Mouse (Mus musculus): ENCODE measurements around the gene St8sia1.

The St8sia1 gene

GRCm38 (mm10) chr6:142895371-142895770 lies 68.9 kb downstream of the St8sia1 start:
- no peak for DNase-seq

- no peak for DNase-seq
Observed at GRCm38 (mm10) chr6:142893716-142894115, 70.5 kb downstream of the St8sia1 start.

- DNase-seq: no peak
Observed at GRCm38 (mm10) chr6:142890321-142890720, 73.9 kb downstream of the St8sia1 start.

GRCm38 (mm10) chr6:142888970-142889740 lies 75.1 kb downstream of the St8sia1 start:
- peak; percentile 35 for DNase-seq

GRCm38 (mm10) chr6:142888346-142888745 lies 75.9 kb downstream of the St8sia1 start:
- no peak for DNase-seq

GRCm38 (mm10) chr6:142887375-142887774 lies 76.9 kb downstream of the St8sia1 start:
- DNase-seq: no peak

GRCm38 (mm10) chr6:142885364-142886154 lies 78.7 kb downstream of the St8sia1 start:
- DNase-seq: no peak

- peak; percentile 81 for DNase-seq
Observed at GRCm38 (mm10) chr6:142884128-142884527, 80.1 kb downstream of the St8sia1 start.

GRCm38 (mm10) chr6:142880849-142881470 lies 83.3 kb downstream of the St8sia1 start:
- DNase-seq: peak; percentile 65

GRCm38 (mm10) chr6:142878744-142879701 lies 85.2 kb downstream of the St8sia1 start:
- DNase-seq: peak; percentile 92

- no peak for DNase-seq
Observed at GRCm38 (mm10) chr6:142877221-142877620, 87.0 kb downstream of the St8sia1 start.

- DNase-seq: no peak
Observed at GRCm38 (mm10) chr6:142876279-142876899, 87.9 kb downstream of the St8sia1 start.

- DNase-seq: peak; percentile 72
Observed at GRCm38 (mm10) chr6:142873795-142874563, 90.3 kb downstream of the St8sia1 start.

- DNase-seq: no peak
Observed at GRCm38 (mm10) chr6:142869715-142870422, 94.4 kb downstream of the St8sia1 start.

- DNase-seq: peak; percentile 82
Observed at GRCm38 (mm10) chr6:142867471-142868055, 96.7 kb downstream of the St8sia1 start.

GRCm38 (mm10) chr6:142867023-142867422 lies 97.2 kb downstream of the St8sia1 start:
- DNase-seq: no peak

- DNase-seq: no peak
Observed at GRCm38 (mm10) chr6:142865199-142865598, 99.1 kb downstream of the St8sia1 start.

GRCm38 (mm10) chr6:142863881-142864280 lies 100.4 kb downstream of the St8sia1 start:
- DNase-seq: no peak

- no peak for DNase-seq
Observed at GRCm38 (mm10) chr6:142862265-142862664, 102.0 kb downstream of the St8sia1 start.

- DNase-seq: no peak
Observed at GRCm38 (mm10) chr6:142860396-142860795, 103.9 kb downstream of the St8sia1 start.
